Mouse (Mus musculus) limb, embryonic 15.5 days (tissue): ENCODE measurements at regions not wholly inside any gene's neighbourhood (a gene's known extent, or its start where the extent isn't known, plus 50 kb on each side); places are given as distances from the start of the nearest gene placed in this dataset.

Experiments
- ATAC-seq: fragments of 200-750 bp; cut with Nextera tagmentation; 2 replicates; pipeline ENCODE4 v1.8.0; 2017; ENCODE audit warnings: low read depth, moderate TSS enrichment; ENCODE audit not compliant: insufficient number of reproducible peaks, low FRiP score, low TSS enrichment
- H3K27ac ChIP-seq: fragments of 300-500 bp; sonication (generic); 2 replicates; pipeline ENCODE4 v1.5.1; 2015; ENCODE audit warnings: moderate library complexity, mild to moderate bottlenecking, inconsistent platforms
- H3K27me3 ChIP-seq: fragments of 300-500 bp; sonication (generic); 2 replicates; pipeline ENCODE4 v1.6.1; 2015; ENCODE audit warnings: inconsistent platforms
- H3K36me3 ChIP-seq: fragments of 300-500 bp; sonication (generic); 2 replicates; pipeline ENCODE4 v1.6.1; 2015; ENCODE audit warnings: inconsistent platforms
- H3K4me1 ChIP-seq: fragments of 300-500 bp; sonication (generic); 2 replicates; pipeline ENCODE4 v1.6.1; 2015; ENCODE audit warnings: inconsistent platforms
- H3K4me2 ChIP-seq: fragments of 300-500 bp; sonication (generic); 2 replicates; pipeline ENCODE4 v1.6.1; 2015; ENCODE audit warnings: mild to moderate bottlenecking, inconsistent platforms
- H3K4me3 ChIP-seq: fragments of 300-500 bp; sonication (generic); 2 replicates; pipeline ENCODE4 v1.5.1; 2015; ENCODE audit warnings: mild to moderate bottlenecking, inconsistent platforms
- H3K9ac ChIP-seq: fragments of 300-500 bp; sonication (generic); 2 replicates; pipeline ENCODE4 v1.6.1; 2015; ENCODE audit warnings: inconsistent platforms
- H3K9me3 ChIP-seq: fragments of 300-500 bp; sonication (generic); 2 replicates; pipeline ENCODE4 v1.6.1; 2016; ENCODE audit warnings: inconsistent platforms
- WGBS: fragments of 180-500 bp; shearing (Covaris S2); methylation state at CpG from one replicate; pipeline ENCODE4 v1.1.7; 2015; 5-methylcytosine and 5-hydroxymethylcytosine counted together

DNA sequence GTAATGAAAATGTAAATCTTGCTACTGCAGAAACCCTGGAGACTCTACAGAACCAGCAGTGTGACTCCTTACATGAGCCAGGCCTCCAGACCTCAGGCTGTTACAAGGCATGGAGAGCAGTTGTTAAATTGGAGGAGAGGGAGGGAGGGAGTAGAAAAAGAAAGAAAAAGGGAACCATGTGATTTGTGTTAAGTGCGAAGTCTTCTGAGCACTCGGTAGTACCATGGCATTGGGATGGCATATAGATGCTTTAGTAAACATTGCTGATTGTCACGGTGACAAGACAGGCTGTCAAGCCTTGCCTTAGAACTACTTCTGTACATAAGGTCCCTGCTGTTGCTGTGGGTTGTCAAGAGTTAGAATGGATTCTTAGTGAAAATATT, 189.6 kb upstream of the Dph6 start:
- WGBS = 67% methylated on average over 3 of the region's 3 CpGs
- H3K9me3 ChIP-seq = no peaks in the 10 kb centered on the region
- no peak overlapping the region for H3K4me2 ChIP-seq
- H3K4me3 ChIP-seq = no peak overlapping the region
- no peak for ATAC-seq
- no peak overlapping the region for H3K9ac ChIP-seq
- H3K4me1 ChIP-seq = no peaks in the 10 kb centered on the region
- no peak overlapping the region for H3K27ac ChIP-seq
- no peaks in the 10 kb centered on the region for H3K36me3 ChIP-seq
- H3K27me3 ChIP-seq = no peaks in the 10 kb centered on the region

GRCm38 (mm10) chr2:114848439-114848838, 193.7 kb upstream of the Dph6 start:
- Histone ChIP-seq H3K4me2 (no peak overlapping the region), H3K27ac (no peak overlapping the region), H3K4me3 (no peak overlapping the region), H3K4me1 (no peaks in the 10 kb centered on the region), H3K9me3 (no peaks in the 10 kb centered on the region), H3K36me3 (no peaks in the 10 kb centered on the region), H3K27me3 (0 out of 2 replicates have a peak, but pooled peaks cover 2% of the 10 kb centered on the region), H3K9ac (no peak overlapping the region)
- WGBS = 89% methylated on average over 5 of the region's 5 CpGs
- no peak for ATAC-seq

DNA sequence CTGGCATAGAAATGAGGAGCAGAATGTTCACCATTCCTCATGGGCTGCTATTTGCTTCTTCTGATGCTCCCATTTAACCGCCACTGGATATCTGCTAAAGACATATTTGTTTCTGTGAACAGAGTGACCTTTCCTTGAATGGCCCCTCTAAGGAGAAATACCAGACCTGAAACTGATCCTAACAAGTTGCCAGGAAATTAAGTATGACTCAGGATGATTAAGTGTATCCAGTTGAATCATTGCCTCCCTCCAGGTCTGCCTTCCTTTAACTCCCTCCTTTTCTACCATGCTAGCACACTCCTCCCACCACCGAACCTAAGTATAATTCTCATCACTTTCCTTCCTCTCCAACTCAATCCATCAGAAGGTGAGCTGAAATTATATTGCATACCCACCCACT, 194.2 kb upstream of the Dph6 start:
- Histone ChIP-seq H3K4me2 (no peak overlapping the region), H3K27me3 (0 out of 2 replicates have a peak, but pooled peaks cover 5% of the 10 kb centered on the region), H3K9ac (no peak overlapping the region), H3K4me3 (no peak overlapping the region), H3K36me3 (no peaks in the 10 kb centered on the region), H3K4me1 (no peaks in the 10 kb centered on the region), H3K27ac (no peak overlapping the region), H3K9me3 (no peaks in the 10 kb centered on the region)
- ATAC-seq = no peak
- WGBS = 84% methylated on average over 2 of the region's 2 CpGs

- H3K27ac ChIP-seq = no peak overlapping the region
- 31% methylated on average over 13 of the region's 13 CpGs for WGBS
- ATAC-seq = no peak
Observed at GRCm38 (mm10) chr2:114853715-114854530, 199.2 kb upstream of the Dph6 start.

GRCm38 (mm10) chr2:114872272-114872671, 217.5 kb upstream of the Dph6 start:
- Histone ChIP-seq H3K27ac (no peak overlapping the region), H3K36me3 (no peaks in the 10 kb centered on the region), H3K4me1 (no peaks in the 10 kb centered on the region), H3K4me3 (no peak overlapping the region), H3K9me3 (no peaks in the 10 kb centered on the region), H3K4me2 (no peak overlapping the region), H3K27me3 (0 out of 2 replicates have a peak, but pooled peaks cover 6% of the 10 kb centered on the region), H3K9ac (no peak overlapping the region)
- no peak for ATAC-seq
- 7% methylated on average over 7 of the region's 7 CpGs for WGBS

More at GRCm38 (mm10) chr2:114853715-114854530, 199.2 kb upstream of the Dph6 start:
- Histone ChIP-seq H3K4me2 (no peak overlapping the region), H3K9me3 (no peaks in the 10 kb centered on the region), H3K36me3 (no peaks in the 10 kb centered on the region), H3K4me1 (no peaks in the 10 kb centered on the region), H3K9ac (no peak overlapping the region), H3K4me3 (no peak overlapping the region), H3K27me3 (0 out of 2 replicates have a peak, but pooled peaks cover 5% of the 10 kb centered on the region)

DNA sequence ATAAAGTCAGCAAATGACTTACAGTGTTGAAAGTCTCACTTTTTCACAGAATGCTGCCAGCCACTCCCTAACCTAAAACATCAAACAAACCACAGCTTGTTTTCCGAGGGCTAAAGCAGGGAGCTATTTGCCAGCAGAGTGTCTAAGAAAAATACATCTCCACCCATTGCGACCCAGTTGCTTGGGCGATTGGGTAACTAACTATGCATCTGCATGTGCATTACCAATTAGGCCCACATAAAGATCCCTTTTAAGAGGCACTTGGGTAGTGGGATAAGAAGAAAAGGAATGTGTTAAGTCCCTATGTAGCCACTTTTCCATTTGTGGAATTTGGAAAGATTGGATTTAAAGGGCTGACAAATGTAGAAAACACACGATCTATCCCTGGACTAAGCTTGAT, 218.3 kb upstream of the Dph6 start:
- Histone ChIP-seq H3K27ac (no peak overlapping the region), H3K4me3 (no peak overlapping the region), H3K9me3 (no peaks in the 10 kb centered on the region), H3K4me1 (no peaks in the 10 kb centered on the region), H3K9ac (no peak overlapping the region), H3K36me3 (no peaks in the 10 kb centered on the region), H3K27me3 (0 out of 2 replicates have a peak, but pooled peaks cover 6% of the 10 kb centered on the region), H3K4me2 (no peak overlapping the region)
- WGBS = 23% methylated on average over 4 of the region's 4 CpGs
- ATAC-seq = no peak

DNA sequence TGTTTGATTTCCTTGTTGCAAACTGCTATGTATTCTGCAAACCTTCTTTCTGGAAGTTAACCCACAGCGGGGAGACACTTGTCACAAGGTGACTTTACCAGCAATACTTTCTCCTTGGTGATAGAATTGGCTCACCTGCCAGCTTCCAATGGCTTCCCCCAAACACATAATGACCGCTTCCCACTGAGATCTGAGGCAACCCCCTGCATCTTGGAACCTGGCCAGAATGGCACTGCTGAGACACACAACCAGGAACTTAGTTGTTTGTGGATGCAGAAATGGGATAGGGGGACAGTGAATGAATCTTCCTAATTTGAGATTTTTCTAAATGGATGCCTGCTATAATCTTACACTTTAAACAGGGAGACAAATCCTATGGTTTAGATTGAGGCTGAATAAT, 224.3 kb upstream of the Dph6 start:
- no peaks in the 10 kb centered on the region for H3K36me3 ChIP-seq
- WGBS = 56% methylated on average over 2 of the region's 2 CpGs
- no peak overlapping the region for H3K27ac ChIP-seq
- H3K9ac ChIP-seq = no peak overlapping the region
- H3K4me1 ChIP-seq = no peaks in the 10 kb centered on the region
- H3K4me3 ChIP-seq = no peak overlapping the region
- no peak overlapping the region for H3K4me2 ChIP-seq
- H3K27me3 ChIP-seq = no peaks in the 10 kb centered on the region
- H3K9me3 ChIP-seq = no peaks in the 10 kb centered on the region
- ATAC-seq = no peak

GRCm38 (mm10) chr2:114879784-114880183, 225.0 kb upstream of the Dph6 start:
- ATAC-seq = no peak
- no peaks in the 10 kb centered on the region for H3K27me3 ChIP-seq
- no peak overlapping the region for H3K27ac ChIP-seq
- H3K4me1 ChIP-seq = no peaks in the 10 kb centered on the region
- no peaks in the 10 kb centered on the region for H3K36me3 ChIP-seq
- WGBS = 61% methylated on average over 2 of the region's 2 CpGs
- H3K4me3 ChIP-seq = no peak overlapping the region
- H3K9me3 ChIP-seq = no peaks in the 10 kb centered on the region
- no peak overlapping the region for H3K4me2 ChIP-seq
- H3K9ac ChIP-seq = no peak overlapping the region

DNA sequence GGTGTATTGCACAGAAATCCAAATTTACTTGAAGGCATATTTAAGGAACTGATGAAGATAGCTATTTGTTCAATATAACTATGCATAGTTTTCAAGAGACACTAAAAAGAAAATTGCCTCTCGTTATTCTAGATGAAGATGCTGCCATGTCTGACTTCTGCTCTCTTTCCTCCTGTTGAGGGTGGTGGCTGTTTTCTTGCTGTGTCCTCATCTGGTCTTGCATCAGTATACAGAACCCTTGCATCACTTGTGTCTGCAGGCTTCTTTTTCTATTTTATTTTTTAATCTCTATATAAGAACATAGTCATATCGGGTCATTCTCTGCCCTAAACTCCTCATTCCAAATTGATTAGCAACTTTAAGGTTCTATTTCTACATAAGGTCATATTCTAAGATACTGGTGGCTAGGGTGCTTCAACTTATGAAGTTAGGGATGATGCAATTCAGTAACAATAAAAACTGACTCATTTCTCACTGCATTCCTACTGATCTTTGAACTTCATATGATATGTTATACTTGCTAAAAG, 231.0 kb upstream of the Dph6 start:
- Histone ChIP-seq H3K4me2 (no peak overlapping the region), H3K4me3 (no peak overlapping the region), H3K27ac (no peak overlapping the region), H3K9me3 (no peaks in the 10 kb centered on the region), H3K9ac (no peak overlapping the region), H3K36me3 (no peaks in the 10 kb centered on the region), H3K4me1 (no peaks in the 10 kb centered on the region), H3K27me3 (no peaks in the 10 kb centered on the region)
- 80% methylated on average over 2 of the region's 2 CpGs for WGBS
- ATAC-seq = no peak

DNA sequence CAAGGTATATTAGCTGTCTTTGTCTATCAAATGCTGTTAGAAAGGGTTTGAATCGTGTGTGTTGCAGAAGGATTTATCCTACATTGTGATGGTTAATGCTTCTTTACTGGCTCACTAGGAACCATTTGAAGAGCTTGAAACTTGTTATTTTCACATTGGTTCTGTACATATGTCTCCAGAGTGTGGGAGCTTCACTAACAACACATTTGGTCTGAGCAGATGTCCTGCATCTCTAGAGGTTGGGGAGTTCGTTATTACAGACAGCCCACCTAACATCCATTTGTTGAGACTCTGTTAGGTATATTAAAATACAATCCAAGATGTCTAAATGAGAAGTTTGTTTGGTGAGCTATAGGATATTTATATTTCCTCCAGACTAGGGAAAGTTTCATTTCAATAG, 244.0 kb upstream of the Dph6 start:
- Histone ChIP-seq H3K36me3 (no peaks in the 10 kb centered on the region), H3K9me3 (no peaks in the 10 kb centered on the region), H3K27me3 (no peaks in the 10 kb centered on the region), H3K4me3 (no peak overlapping the region), H3K27ac (no peak overlapping the region), H3K9ac (no peak overlapping the region), H3K4me2 (no peak overlapping the region), H3K4me1 (no peaks in the 10 kb centered on the region)
- 80% methylated on average over 2 of the region's 2 CpGs for WGBS
- ATAC-seq = no peak

DNA sequence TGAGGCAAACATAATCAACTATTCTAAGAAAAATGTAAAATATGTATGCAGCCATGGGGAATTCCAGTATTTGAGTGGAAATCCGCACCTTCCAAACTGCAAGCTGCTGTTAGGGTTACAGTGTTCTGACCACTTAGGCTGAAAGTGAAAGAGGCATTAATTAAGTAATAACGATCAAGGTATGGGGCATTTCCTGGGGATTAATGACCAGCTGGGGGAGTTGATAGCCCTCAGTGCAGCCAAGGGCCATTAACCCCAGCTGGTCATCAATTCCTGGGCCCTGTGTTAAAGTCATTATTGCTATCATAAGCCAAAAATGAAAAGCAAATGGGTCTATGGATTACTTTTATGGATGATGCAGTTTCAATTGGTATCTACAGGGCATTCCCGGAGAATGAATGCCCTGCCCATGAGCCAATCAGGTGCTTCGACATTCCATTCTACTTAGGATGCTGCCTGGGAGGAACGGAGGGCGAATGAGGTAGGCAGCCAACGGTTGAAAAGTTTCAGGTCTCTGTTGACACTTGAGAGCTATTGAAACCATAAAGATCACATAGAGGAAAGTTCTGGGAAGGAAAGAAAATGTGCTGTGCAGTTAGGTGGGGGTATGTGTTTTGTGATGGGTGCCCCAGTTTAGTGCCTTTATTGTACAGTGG, 257.2 kb upstream of the Dph6 start:
- no peak overlapping the region for H3K4me2 ChIP-seq

DNA sequence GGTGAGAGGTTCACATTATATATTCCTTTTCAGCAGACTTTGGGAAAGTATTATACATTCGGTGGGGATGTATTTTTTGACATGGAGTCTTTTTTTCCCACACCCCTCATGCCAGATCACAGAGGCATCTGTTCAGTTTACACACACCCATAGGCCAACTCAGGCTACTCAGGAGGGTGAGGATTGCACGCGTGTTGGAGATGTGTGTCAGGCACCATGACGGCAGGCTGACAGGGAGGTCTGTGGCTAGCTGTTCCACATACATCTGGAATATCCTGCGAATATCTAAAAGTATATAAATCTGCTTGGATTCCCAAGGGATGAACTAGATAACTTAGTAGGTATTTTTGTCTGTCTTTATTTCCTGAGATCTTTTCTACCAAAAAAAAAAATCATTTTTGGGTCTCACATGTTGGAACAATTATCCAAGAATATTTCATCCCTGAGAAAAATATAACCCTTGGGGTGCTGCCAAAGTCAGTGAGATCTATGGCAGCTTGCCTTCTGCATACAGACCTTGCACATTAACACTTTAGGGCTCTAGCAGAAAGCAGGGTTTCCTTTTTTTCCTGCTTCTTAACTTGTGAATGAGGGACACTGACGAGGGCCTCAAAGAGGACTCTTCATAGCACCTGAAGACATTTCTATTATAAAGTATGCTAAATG, 260.4 kb upstream of the Dph6 start:
- 49% methylated on average over 6 of the region's 6 CpGs for WGBS
- Histone ChIP-seq H3K4me3 (no peak overlapping the region), H3K27me3 (no peaks in the 10 kb centered on the region), H3K27ac (no peak overlapping the region), H3K4me1 (peaks cover 15% of the 10 kb centered on the region), H3K9me3 (no peaks in the 10 kb centered on the region), H3K36me3 (no peaks in the 10 kb centered on the region), H3K9ac (no peak overlapping the region), H3K4me2 (no peak overlapping the region)
- peak; percentile 58; the same call in 1 of the 2 replicates for ATAC-seq

More for the DNA sequence above, 257.2 kb upstream of the Dph6 start:
- no peak for ATAC-seq
- Histone ChIP-seq H3K36me3 (no peaks in the 10 kb centered on the region), H3K9ac (no peak overlapping the region), H3K9me3 (no peaks in the 10 kb centered on the region), H3K4me3 (no peak overlapping the region), H3K4me1 (peaks cover 8% of the 10 kb centered on the region), H3K27me3 (no peaks in the 10 kb centered on the region), H3K27ac (no peak overlapping the region)
- WGBS = 19% methylated on average over 7 of the region's 7 CpGs
